Mouse (Mus musculus) urinary bladder, postnatal 10 days (tissue): ENCODE data around the gene Lor.

Experiments
- DNase-seq: peaks from one replicate; pipeline ENCODE4 v3.0.0; 2022; ENCODE audit warnings: low spot score

Gene Lor

DNA sequence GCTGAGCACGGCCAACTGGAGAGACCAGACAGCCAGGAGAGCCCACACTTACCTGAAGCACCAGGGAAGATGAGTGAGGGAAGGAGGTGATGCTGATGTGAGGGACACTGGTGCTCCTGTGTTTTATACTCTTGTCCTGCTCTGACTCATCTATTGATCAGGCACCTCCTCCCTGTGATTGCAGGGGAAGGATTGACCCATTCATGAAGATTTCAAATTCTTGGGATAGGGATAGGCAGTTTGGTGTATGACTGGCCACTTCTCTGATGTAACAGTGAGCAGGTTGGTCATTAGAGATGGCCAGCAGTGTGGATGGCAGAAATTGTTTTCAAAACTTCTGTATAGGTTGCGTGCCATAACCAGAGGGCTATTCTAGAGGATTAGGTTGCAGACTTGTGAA, at the start of gene Lor:
Gene Lor (minus strand): TSS at position 101 of the 400 bp plus-strand sequence.
- DNase-seq: no peak

DNA sequence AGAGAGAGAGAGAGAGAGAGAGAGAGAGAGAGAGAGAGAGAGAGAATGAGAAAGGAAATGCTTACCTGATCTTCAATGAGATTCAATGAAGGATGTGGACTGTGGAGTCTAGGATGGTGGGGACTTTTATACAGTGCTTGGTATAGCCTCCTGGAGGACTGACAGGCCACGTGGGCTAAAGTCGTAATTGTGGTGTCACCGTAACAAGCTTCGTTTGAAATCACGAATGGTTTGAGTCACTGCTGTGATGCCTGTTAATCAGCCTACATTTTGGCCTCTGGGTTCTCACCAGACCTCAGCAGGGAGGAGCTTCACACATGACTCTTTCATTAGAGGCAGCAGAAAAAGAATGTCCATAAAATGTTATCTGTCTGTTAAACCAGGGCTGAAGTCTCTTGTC, 40.9 kb upstream of the Lor start, which contains the start of gene Prr9:
Gene Prr9 (minus strand): TSS at position 101 of the 400 bp plus-strand sequence.
- DNase-seq: no peak

DNA sequence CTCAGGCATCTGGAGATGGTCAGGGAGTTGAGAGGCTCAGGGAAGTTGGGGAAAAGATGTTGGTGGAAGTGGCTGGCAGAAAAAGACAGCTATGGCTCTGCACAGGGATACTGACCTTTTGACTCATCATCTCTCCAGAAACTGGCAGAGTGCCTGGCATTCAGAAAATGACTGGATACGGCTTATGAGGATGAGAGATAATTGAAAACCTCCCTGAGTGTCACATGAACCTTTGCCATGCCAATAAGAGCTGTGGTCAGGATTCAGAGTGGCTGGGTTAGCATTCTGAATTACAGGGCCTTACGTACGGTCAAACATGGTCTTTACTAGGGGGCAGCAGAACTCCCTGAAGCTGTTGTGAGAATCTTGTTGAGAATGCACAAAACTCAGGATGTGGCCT, 38.0 kb upstream of the Lor start:
- DNase-seq: no peak

DNA sequence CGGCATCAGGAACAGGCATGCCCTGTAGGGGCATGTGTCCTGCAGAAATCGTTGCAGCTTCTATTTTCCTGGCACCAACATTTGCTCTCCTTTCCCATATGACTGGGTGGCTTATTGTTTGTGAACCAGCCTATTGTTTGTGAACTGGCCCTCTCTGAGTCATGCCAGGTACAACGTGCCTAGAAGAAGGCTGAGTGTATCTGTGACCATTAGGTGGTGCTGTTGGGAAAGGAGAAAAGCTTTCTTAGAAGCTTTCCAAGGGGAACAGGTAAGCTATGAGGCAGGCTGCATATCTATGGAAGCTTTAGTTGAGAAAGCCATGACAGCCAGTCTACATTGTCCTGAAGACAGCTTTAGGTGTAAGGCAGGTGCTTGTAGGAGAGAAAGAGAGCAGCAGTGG, 35.0 kb upstream of the Lor start:
- DNase-seq: no peak

DNA sequence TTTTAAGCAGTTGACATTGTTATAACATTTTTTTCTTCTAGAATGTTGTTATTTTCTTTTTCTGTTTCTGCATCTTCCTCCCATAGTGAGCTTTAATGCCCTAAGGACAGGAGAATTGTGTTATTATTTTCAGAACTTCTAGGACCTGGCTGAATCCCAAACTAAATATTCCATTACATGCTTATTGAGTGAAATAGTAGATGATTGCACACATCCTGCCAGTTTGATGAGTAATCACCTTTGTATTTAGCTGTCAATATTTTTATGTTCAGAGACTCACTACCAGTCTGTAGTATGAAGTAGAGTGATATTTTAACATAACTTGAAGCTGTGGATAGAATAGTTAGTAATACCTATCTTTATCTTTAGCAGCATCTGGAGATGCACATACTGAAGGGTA, 28.6 kb upstream of the Lor start:
- DNase-seq: no peak

DNA sequence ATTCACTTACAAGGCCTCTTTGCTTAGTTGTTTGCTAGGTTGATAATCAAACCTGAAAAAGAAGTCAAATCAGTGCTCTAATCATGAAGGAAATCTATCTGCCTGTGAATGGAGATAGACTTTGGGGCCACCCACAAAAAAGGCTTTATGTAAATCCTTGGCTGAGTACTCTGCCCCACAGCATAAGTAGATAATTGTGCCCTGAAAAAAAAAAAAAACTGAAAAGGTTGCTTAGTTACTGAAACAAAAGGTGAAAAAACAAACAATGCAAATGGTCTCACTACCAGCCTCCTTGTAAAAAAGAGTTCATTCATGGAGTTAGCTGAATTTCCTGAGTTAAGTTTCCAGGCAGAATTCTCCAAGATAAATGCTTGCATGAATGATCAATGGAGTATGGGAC, 27.8 kb upstream of the Lor start:
- DNase-seq: no peak

DNA sequence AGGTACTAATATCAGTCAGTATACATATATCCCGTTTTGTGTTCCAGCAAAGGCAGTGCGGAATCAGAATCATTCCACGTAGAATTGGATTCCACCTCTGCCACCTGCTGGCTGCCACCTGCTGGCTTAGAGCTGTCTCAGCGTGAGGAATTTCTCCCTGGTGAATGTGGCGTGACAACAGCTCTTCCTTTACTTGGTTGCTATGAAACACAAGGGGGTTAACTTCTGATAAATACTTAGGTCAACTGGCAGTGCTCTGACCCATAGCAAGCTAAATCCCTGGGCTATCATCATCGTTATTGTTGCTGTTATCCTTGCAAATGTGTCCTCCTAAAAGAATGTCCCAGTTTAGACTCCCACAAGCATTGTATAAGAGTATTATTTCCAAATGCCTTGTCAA, 23.6 kb upstream of the Lor start:
- DNase-seq: no peak

GRCm38 (mm10) chr3:92081285-92081931, 1.5 kb downstream of the Lor start:
- no peak for DNase-seq

DNA sequence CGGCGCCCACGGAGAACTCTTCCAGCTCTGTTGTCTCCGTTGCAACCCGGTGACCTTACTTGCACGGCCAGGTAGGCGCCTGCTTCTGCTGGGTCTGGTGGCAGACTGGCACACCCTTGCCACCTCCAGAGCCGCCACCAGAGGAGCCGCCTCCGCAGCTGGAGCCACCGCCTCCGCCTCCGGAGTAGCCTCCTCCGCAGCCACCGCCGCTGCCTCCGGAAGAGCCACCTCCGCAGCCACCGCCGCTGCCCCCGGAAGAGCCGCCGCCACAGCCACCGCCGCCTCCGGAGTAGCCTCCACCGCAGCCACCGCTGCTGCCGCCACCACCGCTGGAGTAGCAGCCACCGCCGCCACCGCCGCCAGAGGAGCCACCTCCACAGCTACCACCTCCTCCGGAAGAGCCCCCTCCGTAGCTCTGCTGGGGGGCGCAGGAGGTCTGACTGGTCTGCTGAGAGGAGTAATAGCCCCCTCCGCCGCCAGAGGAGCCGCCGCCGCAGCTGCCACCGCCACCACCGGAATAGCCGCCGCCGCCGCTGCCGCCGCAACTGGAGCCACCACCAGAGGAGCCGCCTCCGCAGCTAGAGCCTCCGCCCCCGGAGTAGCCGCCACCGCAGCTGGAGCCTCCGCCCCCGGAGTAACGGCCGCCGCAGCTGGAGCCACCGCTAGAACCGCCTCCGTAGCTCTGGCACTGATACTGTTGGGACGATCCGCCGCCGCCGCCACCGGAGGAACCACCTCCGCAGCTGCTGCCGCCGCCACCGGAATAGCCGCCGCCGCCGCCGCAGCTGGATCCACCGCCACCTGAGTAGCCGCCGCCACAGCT, 2.3 kb downstream of the Lor start:
- DNase-seq: peak; percentile 11

- DNase-seq: no peak
Observed at GRCm38 (mm10) chr3:92050382-92051054, 32.4 kb downstream of the Lor start.

- no peak for DNase-seq
Observed at GRCm38 (mm10) chr3:92033892-92034291, 49.0 kb downstream of the Lor start.

- no peak for DNase-seq
Observed at GRCm38 (mm10) chr3:92033203-92033602, 49.7 kb downstream of the Lor start.
